Mouse (Mus musculus): ENCODE measurements around the gene Tnnc1. TPM values are rescaled to one million over a fixed set of nuclear protein-coding genes. Genes with fewer than 3 reads are reported as not detected.

The Tnnc1 gene
- polyA plus RNA-seq, 1 experiment from 2014 or later = 3.2 TPM

DNA sequence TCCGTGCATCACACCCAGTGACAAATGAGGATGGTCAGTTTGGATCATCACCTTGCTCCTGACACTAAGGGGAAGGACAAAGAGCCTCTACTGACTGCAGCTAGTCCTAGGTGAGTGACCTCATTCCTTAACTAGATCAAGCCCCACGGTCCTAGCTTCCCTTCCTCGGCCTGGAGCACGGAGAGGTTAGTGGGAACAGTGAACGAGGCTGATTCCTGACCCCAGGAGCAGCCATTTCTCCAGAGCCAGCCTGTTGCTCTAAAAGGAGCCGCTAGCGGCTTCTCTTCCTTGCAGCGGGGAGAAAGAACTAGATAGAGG, 2.9 kb upstream of the Tnnc1 start:
- no peak for ATAC-seq (ENCODE audit: low FRiP score)
- Histone ChIP-seq H3K4me3 (replicated peaks; ENCODE audit: low read length) (peak overlapping the region; percentile 91), H3K9ac (peak overlapping the region; percentile 97), H3K4me2 (replicated peaks) (peak overlapping the region; percentile 98), H3K9me3 (ENCODE audit: control insufficient read depth, low read length) (no peaks in the 10 kb centered on the region), H3K27ac (peak overlapping the region; percentile 90), H3K36me3 (replicated peaks; ENCODE audit: control insufficient read depth, insufficient read depth) (peaks cover 42% of the 10 kb centered on the region), H3K4me1 (replicated peaks; ENCODE audit: control insufficient read depth, insufficient read depth, low read length) (peaks cover 20% of the 10 kb centered on the region), H3K27me3 (ENCODE audit: control insufficient read depth, insufficient read depth, low read length) (no peaks in the 10 kb centered on the region)
- 24% methylated on average over 7 of the region's 8 CpGs for WGBS
- no peak for DNase-seq (ENCODE audit: low spot score)

DNA sequence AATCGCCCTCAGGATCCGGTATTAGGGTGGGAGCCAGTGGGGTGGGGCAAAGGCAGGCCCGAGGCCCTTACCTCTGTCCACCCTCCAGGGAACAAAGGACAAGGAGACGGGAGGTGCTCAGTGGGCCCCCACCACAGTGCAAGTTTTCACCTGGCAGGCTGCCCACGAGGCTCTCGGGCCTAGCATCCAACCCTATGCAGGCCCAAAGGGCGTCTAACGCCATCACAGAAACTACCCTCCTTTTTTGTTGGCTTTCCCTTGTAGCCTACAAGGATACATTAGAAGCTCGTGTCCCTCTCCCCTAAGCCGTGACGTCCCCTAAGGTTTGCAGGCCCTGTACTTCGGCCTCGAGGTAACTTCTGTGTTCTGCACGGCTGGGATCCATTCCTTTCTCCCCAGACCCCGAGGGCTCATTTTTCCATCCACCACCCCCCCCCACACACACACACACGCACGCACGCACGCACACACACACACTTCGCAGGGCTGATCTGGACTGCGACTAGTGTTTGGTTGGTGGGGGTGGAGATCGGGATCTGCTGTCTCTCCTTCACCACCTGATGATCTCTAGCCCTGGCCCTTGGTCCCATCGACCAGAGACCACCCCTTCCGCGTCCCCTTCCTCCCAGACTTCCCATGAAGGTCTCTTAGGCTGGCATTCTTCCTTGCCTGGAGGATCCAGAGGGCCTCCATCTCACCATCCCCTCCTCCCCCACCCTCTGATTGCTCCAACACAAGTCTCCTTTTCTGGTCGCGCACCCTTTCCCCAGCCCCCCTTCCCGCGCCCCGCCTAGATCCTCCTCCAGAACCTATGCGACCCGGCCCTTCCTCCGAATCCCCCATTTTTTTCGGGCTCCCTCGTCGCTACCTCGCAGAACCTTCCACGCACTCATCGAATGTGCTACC, 2.3 kb upstream of the Tnnc1 start:
- Histone ChIP-seq H3K9me3 (ENCODE audit: control insufficient read depth, low read length) (no peaks in the 10 kb centered on the region), H3K27me3 (ENCODE audit: control insufficient read depth, insufficient read depth, low read length) (no peaks in the 10 kb centered on the region), H3K4me1 (replicated peaks; ENCODE audit: control insufficient read depth, insufficient read depth, low read length) (peaks cover 20% of the 10 kb centered on the region), H3K4me3 (replicated peaks; ENCODE audit: low read length) (peak overlapping the region; percentile 91), H3K9ac (peak overlapping the region; percentile 97), H3K27ac (peak overlapping the region; percentile 90), H3K4me2 (replicated peaks) (peak overlapping the region; percentile 98), H3K36me3 (replicated peaks; ENCODE audit: control insufficient read depth, insufficient read depth) (peaks cover 36% of the 10 kb centered on the region)
- ATAC-seq (ENCODE audit: low FRiP score) (peak; percentile 68), DNase-seq (ENCODE audit: low spot score) (peak; percentile 47)
- WGBS = under 1% methylated on average over 39 of the region's 39 CpGs

DNA sequence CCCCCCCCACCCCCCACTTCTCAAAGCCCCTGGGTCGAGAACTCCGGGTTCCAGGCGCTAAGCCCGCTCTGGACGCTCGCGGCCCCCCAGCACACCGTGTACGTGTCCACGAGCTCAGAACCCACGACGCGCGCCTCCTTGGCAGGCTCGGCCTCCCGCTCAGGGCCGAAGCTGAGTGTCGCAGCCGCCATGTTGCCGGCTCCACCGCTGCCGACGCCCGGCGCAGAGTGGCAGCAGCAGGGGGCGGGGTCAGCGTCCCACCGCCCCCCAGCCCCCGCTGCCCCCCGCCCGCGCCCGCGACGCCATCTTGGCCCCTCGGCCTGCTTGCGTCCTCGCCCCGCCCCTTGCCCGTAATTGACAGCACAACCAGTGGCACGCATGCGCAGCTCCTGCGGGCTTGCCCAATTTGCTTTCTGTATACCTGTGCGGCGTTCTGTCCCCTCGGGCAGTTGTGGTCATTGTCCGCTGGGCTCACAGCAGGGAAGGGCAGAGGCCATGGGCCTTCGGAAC, 1.6 kb upstream of the Tnnc1 start:
- Histone ChIP-seq H3K36me3 (replicated peaks; ENCODE audit: control insufficient read depth, insufficient read depth) (peaks cover 29% of the 10 kb centered on the region), H3K4me1 (replicated peaks; ENCODE audit: control insufficient read depth, insufficient read depth, low read length) (peaks cover 20% of the 10 kb centered on the region), H3K27ac (peak overlapping the region; percentile 90), H3K9me3 (ENCODE audit: control insufficient read depth, low read length) (no peaks in the 10 kb centered on the region), H3K4me2 (replicated peaks) (peak overlapping the region; percentile 98), H3K9ac (peak overlapping the region; percentile 97), H3K27me3 (ENCODE audit: control insufficient read depth, insufficient read depth, low read length) (no peaks in the 10 kb centered on the region), H3K4me3 (replicated peaks; ENCODE audit: low read length) (peak overlapping the region; percentile 91)
- peak; percentile 93 for DNase-seq (ENCODE audit: low spot score)
- peak; percentile 78 for ATAC-seq (ENCODE audit: low FRiP score)
- WGBS = 1% methylated on average over 48 of the region's 48 CpGs

DNA sequence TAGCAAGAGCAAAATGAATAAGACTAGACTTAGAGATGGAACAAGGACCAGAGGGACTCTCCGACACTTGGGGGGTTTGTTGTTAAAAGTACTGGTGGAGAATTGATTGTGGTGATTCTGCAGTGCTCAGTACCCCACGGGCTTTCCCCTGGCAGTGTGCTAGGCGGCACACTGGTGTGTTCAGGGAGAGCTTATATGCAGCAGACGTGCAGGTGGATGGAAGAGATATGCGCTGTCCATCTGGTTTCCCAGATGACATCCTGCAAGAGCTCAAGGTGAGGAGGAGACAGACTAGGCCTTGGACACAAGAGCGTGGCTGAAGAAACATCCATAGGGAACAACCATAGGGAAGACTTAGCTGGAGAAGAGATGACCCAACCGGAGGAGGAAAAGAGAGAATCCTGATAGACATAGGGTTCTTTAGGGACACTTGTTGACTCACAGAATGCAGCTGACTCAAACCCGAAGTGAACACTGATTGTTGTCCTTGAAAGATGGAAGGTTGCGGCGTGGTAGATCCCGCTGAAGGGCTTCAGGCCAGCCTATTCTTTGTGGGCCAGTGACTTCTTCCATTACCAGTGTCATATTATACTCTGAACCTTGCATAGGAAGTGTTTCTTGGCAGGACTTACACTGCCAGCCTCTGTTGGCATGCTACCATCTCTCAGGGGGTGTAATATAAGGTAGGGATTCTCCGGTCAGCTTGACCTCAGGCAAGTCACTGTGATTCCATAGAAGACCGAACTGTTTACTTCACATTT, 862 bp upstream of the Tnnc1 start:
- 80% methylated on average over 13 of the region's 13 CpGs for WGBS
- Histone ChIP-seq H3K4me1 (replicated peaks; ENCODE audit: control insufficient read depth, insufficient read depth, low read length) (peaks cover 20% of the 10 kb centered on the region), H3K36me3 (replicated peaks; ENCODE audit: control insufficient read depth, insufficient read depth) (peaks cover 22% of the 10 kb centered on the region), H3K27ac (peak overlapping the region; percentile 90), H3K4me2 (replicated peaks) (peak overlapping the region; percentile 98), H3K4me3 (replicated peaks; ENCODE audit: low read length) (peak overlapping the region; percentile 91), H3K9me3 (ENCODE audit: control insufficient read depth, low read length) (no peaks in the 10 kb centered on the region), H3K9ac (peak overlapping the region; percentile 97), H3K27me3 (ENCODE audit: control insufficient read depth, insufficient read depth, low read length) (no peaks in the 10 kb centered on the region)
- DNase-seq (ENCODE audit: low spot score) (no peak), ATAC-seq (ENCODE audit: low FRiP score) (peak; percentile 25)

DNA sequence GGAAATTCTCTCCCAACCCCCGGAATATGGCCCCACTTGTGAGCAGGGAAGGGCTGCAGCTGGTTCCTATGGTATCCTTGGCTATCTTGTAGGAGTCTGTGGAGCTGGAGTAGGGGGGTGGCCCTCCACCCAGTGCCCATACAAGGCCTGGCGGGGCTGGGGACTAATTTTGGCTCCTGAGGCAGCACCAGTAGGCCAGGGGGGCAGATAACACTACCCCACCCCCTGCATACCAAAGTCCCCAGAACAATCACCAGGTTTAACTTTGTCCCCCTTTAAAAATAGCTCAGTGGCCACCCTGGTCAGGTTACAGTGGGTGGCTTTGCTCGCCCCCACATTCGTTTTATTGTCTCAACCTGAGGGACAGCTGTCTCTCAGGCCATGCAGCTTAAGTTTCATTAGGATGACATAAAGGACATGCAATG, 1.0 kb downstream of the Tnnc1 start:
- H3K4me2 ChIP-seq (replicated peaks) = no peak overlapping the region
- no peak for ATAC-seq (ENCODE audit: low FRiP score)

DNA sequence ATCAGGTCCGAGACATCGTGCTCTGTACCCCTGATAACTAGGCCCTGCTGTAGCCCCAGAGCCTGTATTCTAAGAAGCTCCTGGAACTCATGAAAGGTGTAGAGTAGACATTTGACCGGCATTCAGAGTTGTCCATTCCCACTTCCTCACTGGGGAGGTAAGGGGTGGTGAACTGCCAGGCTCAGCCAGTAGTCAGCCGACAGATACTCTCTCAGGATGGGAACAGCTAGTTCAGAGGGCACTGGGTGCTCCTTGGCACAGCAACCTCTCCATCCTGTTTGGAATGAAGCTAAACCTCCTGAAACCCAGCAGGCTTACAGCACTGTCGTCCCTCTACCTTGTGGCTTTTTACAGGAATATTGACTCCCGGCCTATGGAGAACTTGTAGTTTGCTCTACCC, 3.7 kb downstream of the Tnnc1 start:
- Histone ChIP-seq H3K4me3 (replicated peaks; ENCODE audit: low read length) (no peak overlapping the region), H3K4me1 (replicated peaks; ENCODE audit: control insufficient read depth, insufficient read depth, low read length) (peaks cover 6% of the 10 kb centered on the region; the same call in 1 of the 2 replicates), H3K27me3 (ENCODE audit: control insufficient read depth, insufficient read depth, low read length) (no peaks in the 10 kb centered on the region), H3K36me3 (replicated peaks; ENCODE audit: control insufficient read depth, insufficient read depth) (no peaks in the 10 kb centered on the region), H3K9me3 (ENCODE audit: control insufficient read depth, low read length) (no peaks in the 10 kb centered on the region), H3K9ac (no peak overlapping the region), H3K4me2 (replicated peaks) (no peak overlapping the region), H3K27ac (no peak overlapping the region)
- no peak for ATAC-seq (ENCODE audit: low FRiP score)
- DNase-seq (ENCODE audit: low spot score) = no peak
- WGBS = 93% methylated on average over 6 of the region's 6 CpGs

More for the DNA sequence above, 1.0 kb downstream of the Tnnc1 start:
- no peak overlapping the region for H3K9ac ChIP-seq
- peaks cover 16% of the 10 kb centered on the region for H3K4me1 ChIP-seq (replicated peaks; ENCODE audit: control insufficient read depth, insufficient read depth, low read length)
- DNase-seq (ENCODE audit: low spot score) = no peak
- H3K4me3 ChIP-seq (replicated peaks; ENCODE audit: low read length) = no peak overlapping the region
- no peaks in the 10 kb centered on the region for H3K27me3 ChIP-seq (ENCODE audit: control insufficient read depth, insufficient read depth, low read length)
- 82% methylated on average over 4 of the region's 4 CpGs for WGBS
- H3K27ac ChIP-seq = no peak overlapping the region
- H3K9me3 ChIP-seq (ENCODE audit: control insufficient read depth, low read length) = no peaks in the 10 kb centered on the region
- peaks cover 3% of the 10 kb centered on the region for H3K36me3 ChIP-seq (replicated peaks; ENCODE audit: control insufficient read depth, insufficient read depth)

DNA sequence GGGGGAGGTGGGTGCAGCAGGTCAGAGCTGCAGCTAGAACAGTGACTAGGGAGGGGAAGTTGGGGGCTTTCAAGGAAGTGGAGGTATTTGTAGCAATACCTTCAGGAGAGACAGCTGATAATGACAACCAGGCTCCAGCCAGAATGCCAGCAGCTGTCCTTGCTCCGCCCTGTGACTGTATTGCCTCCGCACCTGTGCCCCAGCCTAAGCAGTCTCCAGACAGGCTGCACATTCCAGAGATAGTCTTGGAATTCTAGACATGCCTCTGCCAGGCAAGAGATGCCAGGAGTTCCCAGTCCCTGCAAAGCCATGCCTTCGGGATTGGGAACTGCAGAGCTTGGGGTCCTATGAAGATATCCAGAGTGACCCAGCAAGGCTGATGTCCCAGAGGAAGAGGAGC, 4.4 kb downstream of the Tnnc1 start:
- no peak for ATAC-seq (ENCODE audit: low FRiP score)

DNA sequence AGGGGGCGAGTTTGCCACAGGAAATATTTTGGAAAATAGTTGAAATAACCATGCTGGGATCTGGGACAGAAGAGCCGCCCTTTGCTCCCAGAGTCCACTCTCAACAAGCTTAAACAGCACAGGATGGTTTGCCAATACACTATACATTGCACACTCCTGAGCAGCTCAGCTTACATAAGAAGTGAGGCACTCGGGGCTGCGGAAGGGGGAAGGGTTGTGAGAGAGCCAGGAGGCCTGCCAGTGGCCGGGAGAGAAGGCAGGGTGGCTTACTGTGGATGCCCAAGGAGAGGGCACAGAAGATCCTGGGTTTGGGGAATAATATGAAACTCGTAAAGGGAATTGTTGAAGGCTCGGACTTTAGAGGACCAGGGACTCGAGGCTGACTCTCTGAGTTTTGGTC, 5.8 kb downstream of the Tnnc1 start:
- Histone ChIP-seq H3K27me3 (ENCODE audit: control insufficient read depth, insufficient read depth, low read length) (no peaks in the 10 kb centered on the region), H3K36me3 (replicated peaks; ENCODE audit: control insufficient read depth, insufficient read depth) (no peaks in the 10 kb centered on the region), H3K27ac (no peak overlapping the region), H3K4me3 (replicated peaks; ENCODE audit: low read length) (no peak overlapping the region), H3K9ac (no peak overlapping the region), H3K4me1 (replicated peaks; ENCODE audit: control insufficient read depth, insufficient read depth, low read length) (peaks cover 14% of the 10 kb centered on the region), H3K9me3 (ENCODE audit: control insufficient read depth, low read length) (no peaks in the 10 kb centered on the region), H3K4me2 (replicated peaks) (no peak overlapping the region)
- no peak for DNase-seq (ENCODE audit: low spot score)
- 77% methylated on average over 8 of the region's 8 CpGs for WGBS
- no peak for ATAC-seq (ENCODE audit: low FRiP score)

More for the DNA sequence above, 4.4 kb downstream of the Tnnc1 start:
- Histone ChIP-seq H3K4me2 (replicated peaks) (no peak overlapping the region), H3K4me3 (replicated peaks; ENCODE audit: low read length) (no peak overlapping the region), H3K27me3 (ENCODE audit: control insufficient read depth, insufficient read depth, low read length) (no peaks in the 10 kb centered on the region), H3K9me3 (ENCODE audit: control insufficient read depth, low read length) (no peaks in the 10 kb centered on the region), H3K4me1 (replicated peaks; ENCODE audit: control insufficient read depth, insufficient read depth, low read length) (peaks cover 9% of the 10 kb centered on the region), H3K27ac (no peak overlapping the region), H3K9ac (no peak overlapping the region), H3K36me3 (replicated peaks; ENCODE audit: control insufficient read depth, insufficient read depth) (no peaks in the 10 kb centered on the region)
- WGBS = 91% methylated on average over 3 of the region's 3 CpGs
- no peak for DNase-seq (ENCODE audit: low spot score)

DNA sequence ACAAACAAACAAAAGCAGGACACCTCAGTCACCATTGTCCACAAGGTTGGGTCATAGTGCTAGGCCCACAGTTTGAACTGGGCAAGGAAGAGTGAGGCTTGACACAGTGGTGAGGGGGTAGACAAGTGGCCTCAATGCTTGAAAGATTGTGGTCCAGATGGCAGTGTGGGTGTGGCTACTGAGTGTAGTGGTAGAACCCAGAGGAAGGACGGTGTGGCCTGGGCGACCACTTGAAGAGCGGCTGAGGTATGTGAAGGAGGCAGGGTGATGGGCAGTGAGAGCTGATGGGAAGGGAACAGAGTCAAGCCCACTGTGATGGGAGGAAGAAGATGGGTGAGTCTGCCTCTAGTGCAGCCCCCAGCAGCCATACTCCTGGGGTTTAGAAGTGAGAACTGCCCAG, 6.6 kb downstream of the Tnnc1 start:
- Histone ChIP-seq H3K9ac (no peak overlapping the region), H3K4me2 (replicated peaks) (no peak overlapping the region)
- WGBS = 96% methylated on average over 3 of the region's 3 CpGs

More for the DNA sequence above, 6.6 kb downstream of the Tnnc1 start:
- ATAC-seq (ENCODE audit: low FRiP score) = no peak
- no peak for DNase-seq (ENCODE audit: low spot score)
- no peak overlapping the region for H3K27ac ChIP-seq
- H3K9me3 ChIP-seq (ENCODE audit: control insufficient read depth, low read length) = no peaks in the 10 kb centered on the region
- H3K4me1 ChIP-seq (replicated peaks; ENCODE audit: control insufficient read depth, insufficient read depth, low read length) = peaks cover 14% of the 10 kb centered on the region
- H3K36me3 ChIP-seq (replicated peaks; ENCODE audit: control insufficient read depth, insufficient read depth) = no peaks in the 10 kb centered on the region
- no peaks in the 10 kb centered on the region for H3K27me3 ChIP-seq (ENCODE audit: control insufficient read depth, insufficient read depth, low read length)
- H3K4me3 ChIP-seq (replicated peaks; ENCODE audit: low read length) = no peak overlapping the region

Measured in hindbrain, embryonic 14.5 days (tissue).